Mouse (Mus musculus) liver, embryonic 14.5 days (tissue): ENCODE measurements around the gene Aebp2.

ENCODE experiments used
- CTCF ChIP-seq: IDR thresholded peaks from 2 replicates; pipeline ENCODE4 v1.5.1; 2016; ENCODE audit warnings: antibody characterized with exemption, low read depth, control low read depth
- EP300 ChIP-seq: IDR thresholded peaks from 2 replicates; pipeline ENCODE4 v1.6.1; 2016; ENCODE audit warnings: antibody characterized with exemption, low read depth

GRCm38 (mm10) chr6:140662290-140662689, 39.8 kb downstream of the Aebp2 start:
- TF ChIP-seq CTCF (no peak), EP300 (no peak)
